Mouse (Mus musculus) liver, embryonic 12.5 days (tissue): ENCODE measurements around the gene Ift43. TPM values are rescaled to one million over a fixed set of nuclear protein-coding genes. Genes with fewer than 3 reads are reported as not detected.
A peak's percentile ranks its signal among the peaks of the same experiment; 100 is the strongest.

Source experiments
- ATAC-seq: fragments of 200-750 bp; cut with Nextera tagmentation; 2 replicates; pipeline ENCODE4 v1.8.0; 2017; ENCODE audit warnings: moderate number of reproducible peaks, mild to moderate bottlenecking, moderate library complexity
- H3K27ac ChIP-seq: fragments of 300-500 bp; sonication (generic); 2 replicates; pipeline ENCODE4 v1.5.1; 2016; ENCODE audit warnings: mild to moderate bottlenecking
- H3K27me3 ChIP-seq: fragments of 300-500 bp; sonication (generic); replicated peaks from 2 replicates; pipeline ENCODE4 v1.6.1; 2016; ENCODE audit warnings: mild to moderate bottlenecking, moderate library complexity
- H3K36me3 ChIP-seq: fragments of 300-500 bp; sonication (generic); 2 replicates; pipeline ENCODE4 v1.6.1; 2016; ENCODE audit warnings: mild to moderate bottlenecking, moderate library complexity
- H3K4me1 ChIP-seq: fragments of 300-500 bp; sonication (generic); 2 replicates; pipeline ENCODE4 v1.6.1; 2016
- H3K4me2 ChIP-seq: fragments of 300-500 bp; sonication (generic); 2 replicates; pipeline ENCODE4 v1.6.1; 2016; ENCODE audit warnings: mild to moderate bottlenecking, moderate library complexity
- H3K4me3 ChIP-seq: fragments of 300-500 bp; sonication (generic); 2 replicates; pipeline ENCODE4 v1.5.1; 2016; ENCODE audit warnings: mild to moderate bottlenecking, moderate library complexity
- H3K9ac ChIP-seq: fragments of 300-500 bp; sonication (generic); 2 replicates; pipeline ENCODE4 v1.6.1; 2016; ENCODE audit warnings: mild to moderate bottlenecking, moderate library complexity
- H3K9me3 ChIP-seq: fragments of 300-500 bp; sonication (generic); replicated peaks from 2 replicates; pipeline ENCODE4 v1.6.1; 2016; ENCODE audit warnings: mild to moderate bottlenecking, moderate library complexity
- WGBS: fragments of 180-500 bp; shearing (Covaris S2); methylation state at CpG from one replicate; pipeline ENCODE4 v1.1.7; 2016; ENCODE audit not compliant: insufficient replicate concordance; 5-methylcytosine and 5-hydroxymethylcytosine counted together
- polyA plus RNA-seq: library from polyadenylated mRNA; unstranded; fragments of >200 nt; fragmentation: Nextera tagmentation; extraction: Ambion mirVana; gene quantifications from 2 replicates; pipeline ENCODE4 v1.2.1, GENCODE M21; 2016

Gene Ift43
- polyA plus RNA-seq, 1 experiment from 2014 or later = 12.3 TPM

- peak within 1 kb of the TSS; percentile 34 for H3K9ac ChIP-seq
- H3K36me3 ChIP-seq = no peaks in the 10 kb centered on the region
- 0 out of 2 replicates have a peak within 1 kb of the TSS, but pooled peaks have one; percentile 9 for H3K27ac ChIP-seq
- 3% methylated on average over 25 of the region's 25 CpGs for WGBS
- peaks cover 4% of the 10 kb centered on the region; the same call in 1 of the 2 replicates for H3K4me1 ChIP-seq
- 0 out of 2 replicates have a peak, but pooled peaks have one; percentile 4 for ATAC-seq
- H3K4me2 ChIP-seq = peak within 1 kb of the TSS; percentile 71
- peak within 1 kb of the TSS; percentile 50 for H3K4me3 ChIP-seq
- no peaks in the 10 kb centered on the region for H3K9me3 ChIP-seq
- peaks cover 85% of the 10 kb centered on the region for H3K27me3 ChIP-seq
Observed at GRCm38 (mm10) chr12:86078553-86079201, 3.7 kb upstream of the Ift43 start, which contains the start of gene Tgfb3. Tgfb3 (minus strand) TSS chr12:86079041.

GRCm38 (mm10) chr12:86079202-86079667 lies 3.1 kb upstream of the Ift43 start:
- Histone ChIP-seq H3K27ac (no peak overlapping the region), H3K36me3 (no peaks in the 10 kb centered on the region), H3K9ac (peak overlapping the region; percentile 34), H3K4me3 (peak overlapping the region; percentile 50), H3K27me3 (peaks cover 91% of the 10 kb centered on the region), H3K4me1 (peaks cover 4% of the 10 kb centered on the region; the same call in 1 of the 2 replicates), H3K9me3 (no peaks in the 10 kb centered on the region), H3K4me2 (peak overlapping the region; percentile 71)
- peak; percentile 58 for ATAC-seq
- WGBS = under 1% methylated on average over 31 of the region's 31 CpGs

GRCm38 (mm10) chr12:86085873-86086272 lies 3.5 kb downstream of the Ift43 start:
- Histone ChIP-seq H3K4me2 (no peak overlapping the region), H3K9me3 (no peaks in the 10 kb centered on the region), H3K27me3 (peaks cover 36% of the 10 kb centered on the region), H3K4me3 (no peak overlapping the region), H3K27ac (no peak overlapping the region), H3K9ac (no peak overlapping the region), H3K36me3 (no peaks in the 10 kb centered on the region), H3K4me1 (peaks cover 4% of the 10 kb centered on the region; the same call in 1 of the 2 replicates)
- ATAC-seq = no peak
- 77% methylated on average over 7 of the region's 7 CpGs for WGBS

- no peaks in the 10 kb centered on the region for H3K36me3 ChIP-seq
- no peak overlapping the region for H3K9ac ChIP-seq
- WGBS = 63% methylated on average over 8 of the region's 8 CpGs
- H3K4me3 ChIP-seq = no peak overlapping the region
- H3K4me1 ChIP-seq = peaks cover 4% of the 10 kb centered on the region; the same call in 1 of the 2 replicates
- no peak for ATAC-seq
- no peaks in the 10 kb centered on the region for H3K9me3 ChIP-seq
- H3K27me3 ChIP-seq = peaks cover 29% of the 10 kb centered on the region
- no peak overlapping the region for H3K4me2 ChIP-seq
- H3K27ac ChIP-seq = no peak overlapping the region
Observed at GRCm38 (mm10) chr12:86086550-86086949, 4.2 kb downstream of the Ift43 start.

GRCm38 (mm10) chr12:86088042-86088441 lies 5.7 kb downstream of the Ift43 start:
- Histone ChIP-seq H3K4me2 (no peak overlapping the region), H3K4me1 (0 out of 2 replicates have a peak, but pooled peaks cover under 1% of the 10 kb centered on the region), H3K4me3 (no peak overlapping the region), H3K9ac (no peak overlapping the region), H3K9me3 (no peaks in the 10 kb centered on the region), H3K36me3 (no peaks in the 10 kb centered on the region), H3K27me3 (peaks cover 14% of the 10 kb centered on the region), H3K27ac (no peak overlapping the region)
- no peak for ATAC-seq
- WGBS = 40% methylated on average over 7 of the region's 7 CpGs

- Histone ChIP-seq H3K36me3 (no peaks in the 10 kb centered on the region), H3K4me1 (no peaks in the 10 kb centered on the region), H3K4me2 (no peak overlapping the region), H3K9me3 (no peaks in the 10 kb centered on the region), H3K27ac (no peak overlapping the region), H3K9ac (no peak overlapping the region), H3K27me3 (no peaks in the 10 kb centered on the region; the same call in 1 of the 2 replicates), H3K4me3 (no peak overlapping the region)
- WGBS = 68% methylated on average over 4 of the region's 4 CpGs
- no peak for ATAC-seq
Observed at GRCm38 (mm10) chr12:86090764-86091163, 8.4 kb downstream of the Ift43 start.

- no peaks in the 10 kb centered on the region for H3K4me1 ChIP-seq
- no peak overlapping the region for H3K9ac ChIP-seq
- no peak overlapping the region for H3K27ac ChIP-seq
- 65% methylated on average over 18 of the region's 18 CpGs for WGBS
- no peak overlapping the region for H3K4me2 ChIP-seq
- H3K9me3 ChIP-seq = no peaks in the 10 kb centered on the region
- no peak for ATAC-seq
- H3K4me3 ChIP-seq = no peak overlapping the region
- H3K27me3 ChIP-seq = no peaks in the 10 kb centered on the region; the same call in 1 of the 2 replicates
- H3K36me3 ChIP-seq = no peaks in the 10 kb centered on the region
Observed at GRCm38 (mm10) chr12:86091601-86092132, 9.3 kb downstream of the Ift43 start.

- H3K9ac ChIP-seq = no peak overlapping the region
- no peak overlapping the region for H3K4me3 ChIP-seq
- H3K4me2 ChIP-seq = no peak overlapping the region
- H3K27ac ChIP-seq = no peak overlapping the region
- H3K9me3 ChIP-seq = no peaks in the 10 kb centered on the region
- WGBS = 72% methylated on average over 4 of the region's 4 CpGs
- ATAC-seq = no peak
- H3K4me1 ChIP-seq = no peaks in the 10 kb centered on the region
- no peaks in the 10 kb centered on the region; the same call in 1 of the 2 replicates for H3K27me3 ChIP-seq
- no peaks in the 10 kb centered on the region for H3K36me3 ChIP-seq
Observed at GRCm38 (mm10) chr12:86094075-86094474, 11.7 kb downstream of the Ift43 start.

GRCm38 (mm10) chr12:86095806-86096205 lies 13.5 kb downstream of the Ift43 start:
- WGBS = 58% methylated on average over 4 of the region's 4 CpGs
- Histone ChIP-seq H3K9me3 (no peaks in the 10 kb centered on the region), H3K4me3 (no peak overlapping the region), H3K36me3 (no peaks in the 10 kb centered on the region), H3K9ac (no peak overlapping the region), H3K27me3 (no peaks in the 10 kb centered on the region; the same call in 1 of the 2 replicates), H3K4me2 (no peak overlapping the region), H3K27ac (no peak overlapping the region), H3K4me1 (no peaks in the 10 kb centered on the region)
- no peak for ATAC-seq

- H3K4me2 ChIP-seq = no peak overlapping the region
- H3K36me3 ChIP-seq = no peaks in the 10 kb centered on the region
- no peak overlapping the region for H3K9ac ChIP-seq
- no peaks in the 10 kb centered on the region for H3K4me1 ChIP-seq
- no peaks in the 10 kb centered on the region for H3K27me3 ChIP-seq
- ATAC-seq = no peak
- H3K4me3 ChIP-seq = no peak overlapping the region
- no peaks in the 10 kb centered on the region for H3K9me3 ChIP-seq
- H3K27ac ChIP-seq = no peak overlapping the region
- 74% methylated on average over 11 of the region's 11 CpGs for WGBS
Observed at GRCm38 (mm10) chr12:86097781-86098180, 15.4 kb downstream of the Ift43 start.

GRCm38 (mm10) chr12:86100711-86101110 lies 18.4 kb downstream of the Ift43 start:
- WGBS = 63% methylated on average over 3 of the region's 3 CpGs
- Histone ChIP-seq H3K4me1 (no peaks in the 10 kb centered on the region), H3K27me3 (no peaks in the 10 kb centered on the region), H3K27ac (no peak overlapping the region), H3K4me3 (no peak overlapping the region), H3K9ac (no peak overlapping the region), H3K9me3 (no peaks in the 10 kb centered on the region), H3K4me2 (no peak overlapping the region), H3K36me3 (no peaks in the 10 kb centered on the region)
- no peak for ATAC-seq

- 78% methylated on average over 8 of the region's 8 CpGs for WGBS
- Histone ChIP-seq H3K27me3 (no peaks in the 10 kb centered on the region), H3K4me1 (no peaks in the 10 kb centered on the region), H3K27ac (no peak overlapping the region), H3K4me3 (no peak overlapping the region), H3K36me3 (no peaks in the 10 kb centered on the region), H3K4me2 (no peak overlapping the region), H3K9me3 (no peaks in the 10 kb centered on the region), H3K9ac (no peak overlapping the region)
- ATAC-seq = no peak
Observed at GRCm38 (mm10) chr12:86102686-86103085, 20.3 kb downstream of the Ift43 start.
